ENCODE assay signal across 8 mouse cellular contexts in genomic region chr13:97240965-97241786, GRCm38 (mm10). TPM values are rescaled to one million over a fixed set of nuclear protein-coding genes. Genes with fewer than 3 reads are reported as not detected.
DNase-seq lines count a peak whose midpoint lies in the region; ATAC-seq lines count a peak whose summit lies in the region.

Gene Enc1 (plus strand): TSS chr13:97241105.

- peak within 1 kb of the TSS; percentile 90 for H3K27ac ChIP-seq in brown adipose tissue, adult 24 weeks (replicated peaks; ENCODE audit: low read depth, low read length)
- peak within 1 kb of the TSS; percentile 99 for H3K27ac ChIP-seq in forebrain, embryonic 10.5 days
- peak within 1 kb of the TSS; percentile 90 to 97 for H3K27ac ChIP-seq in heart, embryonic 14.5 days (replicated peaks in 1 of 2; ENCODE audit: control insufficient read depth in 1 of 2, insufficient read depth in 1 of 2, low read depth in 2 of 2, low read length in 2 of 2)
- H3K27ac ChIP-seq in liver, embryonic 13.5 days: peak within 1 kb of the TSS; percentile 82
- H3K27ac ChIP-seq in stomach, embryonic 16.5 days (ENCODE audit: low read length): peak within 1 kb of the TSS; percentile 96

- DNase-seq in forebrain, embryonic 10.5 days (ENCODE audit: extremely low spot score, low spot score): peak; percentile 91
- peak; percentile 95 for DNase-seq in kidney, postnatal 10 days
- peak; percentile 70 for DNase-seq in liver, embryonic 13.5 days
- DNase-seq in natural killer cell, adult 2 months (ENCODE audit: low spot score in 2 of 2): peak; percentile 78 to 89

- H3K9ac ChIP-seq in heart, embryonic 14.5 days (ENCODE audit: low read length): peak within 1 kb of the TSS; percentile 96
- peak within 1 kb of the TSS; percentile 77 for H3K9ac ChIP-seq in liver, embryonic 13.5 days
- peak within 1 kb of the TSS; percentile 95 for H3K9ac ChIP-seq in stomach, embryonic 16.5 days (ENCODE audit: low read length)

- peaks cover 9% of the 10 kb centered on the region for H3K4me1 ChIP-seq in brown adipose tissue, adult 24 weeks (ENCODE audit: control insufficient read depth, insufficient read depth, insufficient read length, low read length)
- peaks cover 83% of the 10 kb centered on the region for H3K4me1 ChIP-seq in forebrain, embryonic 10.5 days
- peaks cover 14 to 40% of the 10 kb centered on the region in 2 experiments; a peak in 3 of 4 replicates for H3K4me1 ChIP-seq in heart, embryonic 14.5 days (ENCODE audit: control insufficient read depth in 2 of 2, insufficient read depth in 2 of 2, low read length in 2 of 2)
- peaks cover 25% of the 10 kb centered on the region for H3K4me1 ChIP-seq in liver, embryonic 13.5 days (replicated peaks)
- H3K4me1 ChIP-seq in stomach, embryonic 16.5 days (ENCODE audit: control insufficient read depth, insufficient read depth, low read length): peaks cover 40% of the 10 kb centered on the region

- peak within 1 kb of the TSS; percentile 99 for H3K4me2 ChIP-seq in heart, embryonic 14.5 days (ENCODE audit: low read length)
- H3K4me2 ChIP-seq in liver, embryonic 13.5 days: peak within 1 kb of the TSS; percentile 85
- H3K4me2 ChIP-seq in stomach, embryonic 16.5 days (ENCODE audit: low read depth, low read length): peak within 1 kb of the TSS; percentile 77

- peak within 1 kb of the TSS; percentile 92 for H3K4me3 ChIP-seq in brown adipose tissue, adult 24 weeks (ENCODE audit: insufficient read depth, low read depth, low read length)
- H3K4me3 ChIP-seq in forebrain, embryonic 10.5 days: peak within 1 kb of the TSS; percentile 67
- H3K4me3 ChIP-seq in heart, embryonic 14.5 days (ENCODE audit: control insufficient read depth in 1 of 2, insufficient read depth in 1 of 2, low read depth in 1 of 2, low read length in 2 of 2): peak within 1 kb of the TSS; percentile 89 to 91
- peak within 1 kb of the TSS; percentile 69 for H3K4me3 ChIP-seq in liver, embryonic 13.5 days (replicated peaks)
- H3K4me3 ChIP-seq in stomach, embryonic 16.5 days (replicated peaks; ENCODE audit: low read length): peak within 1 kb of the TSS; percentile 96

- under 1% methylated on average over 87 of the region's 89 CpGs for WGBS in forebrain, embryonic 10.5 days
- under 1% methylated on average over 83 of the region's 89 CpGs for WGBS in heart, embryonic 14.5 days
- 1% methylated on average over 86 of the region's 89 CpGs for WGBS in liver, embryonic 13.5 days (ENCODE audit: insufficient replicate concordance)
- under 1% methylated on average over 79 of the region's 89 CpGs for WGBS in stomach, embryonic 16.5 days

- H3K36me3 ChIP-seq in forebrain, embryonic 10.5 days (replicated peaks): peaks cover 17% of the 10 kb centered on the region
- peaks cover 14% of the 10 kb centered on the region for H3K36me3 ChIP-seq in heart, embryonic 14.5 days (ENCODE audit: control insufficient read depth, insufficient read depth, low read length)
- peaks cover 14% of the 10 kb centered on the region for H3K36me3 ChIP-seq in liver, embryonic 13.5 days
- H3K36me3 ChIP-seq in stomach, embryonic 16.5 days (ENCODE audit: control insufficient read depth, insufficient read depth, low read length): peaks cover 10% of the 10 kb centered on the region; the same call in 1 of the 2 replicates

- peaks cover 22% of the 10 kb centered on the region for H3K27me3 ChIP-seq in forebrain, embryonic 10.5 days (ENCODE audit: poor library complexity, severe bottlenecking)
- H3K27me3 ChIP-seq in heart, embryonic 14.5 days (ENCODE audit: control insufficient read depth, insufficient read depth, low read length): no peaks in the 10 kb centered on the region
- peaks cover 44% of the 10 kb centered on the region for H3K27me3 ChIP-seq in liver, embryonic 13.5 days
- no peaks in the 10 kb centered on the region for H3K27me3 ChIP-seq in stomach, embryonic 16.5 days (ENCODE audit: control insufficient read depth, insufficient read depth, low read length)

- no peaks in the 10 kb centered on the region for H3K9me3 ChIP-seq in forebrain, embryonic 10.5 days
- H3K9me3 ChIP-seq in heart, embryonic 14.5 days (ENCODE audit: control insufficient read depth, low read length): no peaks in the 10 kb centered on the region
- H3K9me3 ChIP-seq in liver, embryonic 13.5 days (replicated peaks): no peaks in the 10 kb centered on the region
- H3K9me3 ChIP-seq in stomach, embryonic 16.5 days (replicated peaks; ENCODE audit: control insufficient read depth, low read length): no peaks in the 10 kb centered on the region

- ATAC-seq in CD4-positive, CD25-positive, alpha-beta regulatory T cell, adult 4 months: peak; percentile 83
- ATAC-seq in heart, embryonic 14.5 days (ENCODE audit: insufficient number of reproducible peaks, insufficient read depth, low FRiP score, low read depth): peak; percentile 90
- ATAC-seq in liver, embryonic 13.5 days (ENCODE audit: low read depth): peak; percentile 84
- ATAC-seq in stomach, embryonic 16.5 days (ENCODE audit: insufficient read depth, low FRiP score): peak; percentile 90

RNA-seq across cellular contexts. Expression of gene Enc1, which starts in this region (rescaled TPM):
- 1 to 10 TPM; 2.8 to 3.5 TPM for polyA plus RNA-seq in CD4-positive, CD25-positive, alpha-beta regulatory T cell, adult 4 months (2017; shearing (Covaris generic))
- 17.6 and 27.3 TPM in 2 replicates for polyA plus RNA-seq in brown adipose tissue, adult 24 weeks (2012; ENCODE audit: insufficient read depth, insufficient read length, missing spikeins)
- 7.8 and 10.0 TPM in 2 replicates for polyA plus RNA-seq in forebrain, embryonic 10.5 days (2016; fragmentation: Nextera tagmentation; extraction: Ambion mirVana)
- polyA plus RNA-seq in heart, embryonic 14.5 days (2014; fragmentation: Nextera tagmentation; extraction: Ambion mirVana): 3.5 and 5.1 TPM in 2 replicates
- polyA plus RNA-seq in liver, embryonic 13.5 days (2015; fragmentation: Nextera tagmentation; extraction: Ambion mirVana): 0.75 and 0.81 TPM in 2 replicates
- 8.5 and 9.3 TPM in 2 replicates for polyA plus RNA-seq in stomach, embryonic 16.5 days (2015; fragmentation: Nextera tagmentation; extraction: Ambion mirVana)

Comparison
In these comparisons a context has a peak if more than half of its experiments do, and no peak if none do; other contexts are left out.
1. Peak in every context shown above with its lines: DNase-seq, ATAC-seq, H3K4me3 ChIP-seq and H3K27ac ChIP-seq.
2. Peak in DNase-seq, ATAC-seq, H3K4me3 ChIP-seq, H3K27ac ChIP-seq, H3K9ac ChIP-seq and H3K4me2 ChIP-seq in liver, embryonic 13.5 days; RNA of the gene not detected or under 1 TPM.